Mouse (Mus musculus) CD4-positive helper T cell, adult 2 months (primary cell): Measurements from ENCODE around the gene 4931423N10Rik.
"Not testable (repeated sequence)": the region's sequence is repeated elsewhere in the genome, so short reads cannot be mapped to it uniquely, and the experiment has no call there.

Source experiments
- DNase-seq: peaks from one replicate; pipeline ENCODE4 v3.0.0-alpha.2; 2012; ENCODE audit warnings: low read depth, missing footprints, low spot score

4931423N10Rik gene

GRCm38 (mm10) chr2:23207070-23207526, at the start of gene 4931423N10Rik:
Gene 4931423N10Rik (plus strand): TSS chr2:23207476.
- no peak for DNase-seq

- peak; percentile 40 for DNase-seq
Observed at GRCm38 (mm10) chr2:23172305-23172704, 35.0 kb upstream of the 4931423N10Rik start.

DNA sequence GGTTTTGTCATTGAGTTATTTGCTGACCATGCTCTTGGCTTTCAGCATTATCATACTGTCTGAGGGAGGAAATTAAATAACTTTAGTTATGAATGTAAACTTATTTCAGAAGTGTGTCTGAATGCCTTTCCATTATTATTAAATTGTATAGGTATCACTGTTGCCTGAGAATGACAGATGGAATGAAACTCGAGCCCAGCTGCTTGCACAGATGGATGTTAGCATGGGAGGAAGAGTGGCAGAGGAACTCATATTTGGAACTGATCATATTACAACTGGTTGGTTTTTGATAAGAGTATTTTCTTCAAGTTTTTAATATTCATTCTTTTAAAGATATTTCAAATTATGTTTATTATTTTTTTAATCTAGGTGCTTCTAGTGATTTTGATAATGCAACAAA, 12.9 kb upstream of the 4931423N10Rik start:
- no peak for DNase-seq

DNA sequence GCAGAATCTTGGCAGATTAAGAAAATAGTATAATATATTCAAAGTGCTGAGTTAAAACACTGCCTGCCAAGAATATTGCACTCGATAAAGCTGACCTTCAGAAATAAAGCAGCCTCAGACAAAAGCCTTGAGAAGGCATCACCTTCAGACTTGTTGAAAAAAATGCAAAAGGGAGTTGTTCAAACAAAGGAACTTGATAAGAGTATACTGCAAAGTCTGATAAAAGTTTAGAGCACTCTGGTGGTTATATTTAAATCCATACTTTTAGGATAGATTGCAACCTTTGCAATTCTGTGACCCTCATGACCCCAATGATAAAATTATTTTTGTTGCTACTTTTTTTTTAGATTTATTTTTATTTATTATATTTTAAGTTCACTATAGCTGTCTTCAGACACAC, 6.2 kb upstream of the 4931423N10Rik start:
- no peak for DNase-seq

- DNase-seq, result no peak
Observed at GRCm38 (mm10) chr2:23202900-23203670, 4.2 kb upstream of the 4931423N10Rik start.

DNA sequence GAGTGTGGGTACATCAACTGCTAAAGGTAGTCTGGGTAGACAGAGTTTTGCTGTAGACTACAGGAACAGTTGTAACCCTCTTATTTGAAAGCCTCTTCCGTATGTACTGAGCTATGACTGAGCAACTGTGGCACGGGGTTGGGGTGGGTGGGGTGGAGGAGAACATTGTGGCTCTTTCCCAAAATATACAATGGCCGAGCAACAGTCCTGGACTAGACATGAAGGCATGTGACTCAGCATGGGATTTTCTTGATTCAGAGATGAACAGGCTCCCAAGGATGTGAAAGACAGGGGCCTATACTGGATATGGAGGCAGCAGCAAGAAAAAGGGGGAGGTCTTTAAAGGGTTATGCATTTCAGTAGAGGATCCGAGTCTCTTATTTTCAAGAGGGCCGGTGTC, 6.4 kb downstream of the 4931423N10Rik start:
- no peak for DNase-seq

- DNase-seq, result no peak
Observed at GRCm38 (mm10) chr2:23225199-23225598, 17.9 kb downstream of the 4931423N10Rik start.

GRCm38 (mm10) chr2:23228463-23228862, 21.2 kb downstream of the 4931423N10Rik start:
- DNase-seq, result no peak

DNA sequence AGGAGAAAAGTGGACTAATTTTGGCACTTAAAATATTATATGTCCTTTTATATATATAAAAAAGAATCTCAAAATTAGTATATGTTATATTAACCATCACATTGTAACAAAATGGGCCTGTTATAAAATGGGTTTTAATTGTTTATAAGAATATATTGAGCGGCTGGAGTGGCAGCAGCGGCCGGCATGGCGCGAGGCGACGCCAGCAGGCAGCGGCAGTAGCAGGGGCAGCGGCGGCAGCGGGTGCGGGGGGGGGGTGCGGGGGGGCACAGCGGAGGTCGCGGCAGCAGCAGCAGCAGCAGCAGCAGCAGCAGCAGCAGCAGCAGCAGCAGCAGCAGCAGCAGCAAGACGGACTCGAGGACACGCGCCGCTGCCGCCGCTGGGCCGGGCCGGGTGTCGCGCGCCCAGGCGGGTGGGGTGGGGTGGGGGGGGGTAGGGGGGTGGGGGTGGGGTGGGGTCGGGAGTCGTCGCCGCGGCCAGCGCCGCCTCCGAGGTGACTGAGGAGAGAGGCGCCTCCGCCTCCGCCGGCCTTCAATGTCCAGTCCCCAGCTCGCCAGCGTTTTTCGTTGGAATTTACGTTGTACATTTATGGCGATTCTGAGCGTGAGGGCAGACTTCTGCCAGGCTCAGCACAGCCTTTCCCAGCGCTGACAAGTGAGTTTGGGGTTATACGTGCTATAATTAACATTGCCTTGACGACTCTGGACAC, 26.9 kb downstream of the 4931423N10Rik start:
- DNase-seq, result no peak

DNA sequence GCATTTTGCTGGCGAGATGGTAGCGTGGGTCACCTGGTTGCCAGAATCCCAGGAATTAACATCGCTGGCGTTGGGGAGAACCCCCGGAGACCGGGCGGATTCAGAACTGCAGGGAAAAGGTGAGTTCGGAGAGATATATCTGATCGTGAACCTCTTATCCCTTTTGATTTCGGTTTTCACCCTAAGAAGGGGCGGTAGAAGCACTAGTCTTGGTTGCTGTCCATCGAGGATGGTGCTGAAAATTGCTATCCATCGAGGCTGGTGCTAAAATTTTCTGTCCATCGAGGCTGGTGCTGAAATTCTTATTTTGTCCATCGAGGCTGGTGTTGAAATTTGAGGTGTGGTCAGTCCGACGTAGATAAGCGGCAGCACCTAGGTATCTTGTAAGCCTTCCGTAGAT, 83.7 kb downstream of the 4931423N10Rik start:
- not testable (repeated sequence) for DNase-seq

DNA sequence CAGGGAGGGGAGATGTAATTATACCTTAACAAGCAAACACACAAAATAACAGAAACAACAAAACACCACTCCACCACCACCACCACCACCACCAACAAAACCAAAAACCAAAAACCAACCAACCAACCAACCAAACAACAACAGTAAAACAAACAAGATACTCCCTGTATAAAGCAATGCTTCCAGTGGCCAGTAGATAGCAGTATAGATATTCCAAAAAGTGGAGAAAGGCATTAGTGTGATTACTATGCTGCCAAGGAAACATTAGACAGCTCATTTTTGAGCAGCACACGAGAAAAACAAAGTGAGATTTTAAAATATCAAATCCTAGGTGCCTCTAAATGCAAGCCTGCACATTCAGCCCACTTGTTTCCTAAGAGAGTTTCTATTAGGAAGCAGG, 107.6 kb downstream of the 4931423N10Rik start:
- no peak for DNase-seq
